Mouse (Mus musculus) heart, embryonic 10.5 days (tissue): ENCODE measurements around the gene 4933421I07Rik. TPM values are rescaled to one million over a fixed set of nuclear protein-coding genes. Genes with fewer than 3 reads are reported as not detected.

Source experiments
- DNase-seq: peaks from one replicate; pipeline ENCODE4 v3.0.0-alpha.2; 2017; ENCODE audit warnings: low spot score
- H3K27ac ChIP-seq: fragments of 300-500 bp; sonication (generic); 2 replicates; pipeline ENCODE4 v1.5.1; 2016; ENCODE audit warnings: mild to moderate bottlenecking
- H3K27me3 ChIP-seq: fragments of 300-500 bp; sonication (generic); 2 replicates; pipeline ENCODE4 v1.6.1; 2016; ENCODE audit warnings: mild to moderate bottlenecking; ENCODE audit not compliant: poor library complexity, insufficient read depth, severe bottlenecking
- H3K36me3 ChIP-seq: fragments of 300-500 bp; sonication (generic); 2 replicates; pipeline ENCODE4 v1.6.1; 2016; ENCODE audit warnings: mild to moderate bottlenecking, moderate library complexity
- H3K4me1 ChIP-seq: fragments of 300-500 bp; sonication (generic); 2 replicates; pipeline ENCODE4 v1.6.1; 2016; ENCODE audit warnings: mild to moderate bottlenecking
- H3K4me3 ChIP-seq: fragments of 300-500 bp; sonication (generic); 2 replicates; pipeline ENCODE4 v1.5.1; 2016; ENCODE audit warnings: mild to moderate bottlenecking, moderate library complexity
- H3K9me3 ChIP-seq: fragments of 300-500 bp; sonication (generic); 2 replicates; pipeline ENCODE4 v1.6.1; 2016; ENCODE audit warnings: mild to moderate bottlenecking, moderate library complexity
- whole genome bisulfite sequencing: fragments of 180-500 bp; shearing (Covaris S2); methylation state at CpG from one replicate; pipeline ENCODE4 v1.1.7; 2016; 5-methylcytosine and 5-hydroxymethylcytosine counted together
- polyA plus RNA-seq: library from polyadenylated mRNA; unstranded; fragments of >200 nt; fragmentation: Nextera tagmentation; extraction: Ambion mirVana; gene quantifications from 2 replicates; pipeline ENCODE4 v1.2.1, GENCODE M21; 2016

4933421I07Rik gene
- not detected in 2 replicates for polyA plus RNA-seq

- no peaks in the 10 kb centered on the region for H3K4me1 ChIP-seq
- no peak within 1 kb of the TSS for H3K27ac ChIP-seq
- peaks cover 34% of the 10 kb centered on the region for H3K9me3 ChIP-seq
- WGBS: 75% methylated on average over 5 of the region's 5 CpGs
- DNase-seq: peak; percentile 59
- H3K36me3 ChIP-seq: no peaks in the 10 kb centered on the region
- no peak within 1 kb of the TSS for H3K4me3 ChIP-seq
- no peaks in the 10 kb centered on the region for H3K27me3 ChIP-seq
Measured at GRCm38 (mm10) chr7:42447850-42448249, at the start of gene 4933421I07Rik. TSS of gene 4933421I07Rik (minus strand) at chr7:42448120.

DNA sequence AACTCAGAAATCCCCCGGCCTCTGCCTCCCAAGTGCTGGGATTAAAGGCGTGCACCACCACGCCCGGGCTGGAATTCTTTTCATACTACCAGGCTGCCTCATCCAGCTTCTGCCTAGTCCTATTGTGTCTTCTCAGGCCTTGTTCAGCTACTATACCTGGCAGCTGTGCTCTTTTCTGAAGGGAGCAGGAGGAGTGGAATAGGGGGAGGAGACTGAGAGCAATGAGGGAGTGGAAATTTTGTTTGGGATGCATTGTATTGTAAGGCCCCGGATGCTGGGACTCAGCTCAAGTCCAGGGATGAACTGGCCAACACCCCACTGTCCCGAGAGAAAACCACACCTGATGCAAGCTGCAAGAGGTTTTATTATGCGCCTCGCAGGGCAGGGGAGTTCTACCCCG, 49.4 kb upstream of the 4933421I07Rik start:
- WGBS: 85% methylated on average over 9 of the region's 9 CpGs
- Histone ChIP-seq H3K4me3 (no peak overlapping the region), H3K27me3 (no peaks in the 10 kb centered on the region), H3K9me3 (no peaks in the 10 kb centered on the region; the same call in 1 of the 2 replicates), H3K27ac (no peak overlapping the region), H3K36me3 (peaks cover 37% of the 10 kb centered on the region), H3K4me1 (no peaks in the 10 kb centered on the region)
- DNase-seq: no peak

GRCm38 (mm10) chr7:42496202-42496601, 48.3 kb upstream of the 4933421I07Rik start:
- H3K27me3 ChIP-seq: no peaks in the 10 kb centered on the region
- H3K9me3 ChIP-seq: no peaks in the 10 kb centered on the region; the same call in 1 of the 2 replicates
- H3K36me3 ChIP-seq: peaks cover 34% of the 10 kb centered on the region
- H3K27ac ChIP-seq: no peak overlapping the region
- no peak overlapping the region for H3K4me3 ChIP-seq
- DNase-seq: no peak
- 72% methylated on average over 1 of the region's 1 CpGs for WGBS
- no peaks in the 10 kb centered on the region for H3K4me1 ChIP-seq

- H3K36me3 ChIP-seq: peaks cover 38% of the 10 kb centered on the region
- no peaks in the 10 kb centered on the region for H3K9me3 ChIP-seq
- H3K27ac ChIP-seq: no peak overlapping the region
- H3K4me3 ChIP-seq: no peak overlapping the region
- H3K4me1 ChIP-seq: no peaks in the 10 kb centered on the region
- no peak for DNase-seq
- no peaks in the 10 kb centered on the region for H3K27me3 ChIP-seq
- 94% methylated on average over 5 of the region's 5 CpGs for WGBS
Measured at GRCm38 (mm10) chr7:42490859-42491258, 42.9 kb upstream of the 4933421I07Rik start.

DNA sequence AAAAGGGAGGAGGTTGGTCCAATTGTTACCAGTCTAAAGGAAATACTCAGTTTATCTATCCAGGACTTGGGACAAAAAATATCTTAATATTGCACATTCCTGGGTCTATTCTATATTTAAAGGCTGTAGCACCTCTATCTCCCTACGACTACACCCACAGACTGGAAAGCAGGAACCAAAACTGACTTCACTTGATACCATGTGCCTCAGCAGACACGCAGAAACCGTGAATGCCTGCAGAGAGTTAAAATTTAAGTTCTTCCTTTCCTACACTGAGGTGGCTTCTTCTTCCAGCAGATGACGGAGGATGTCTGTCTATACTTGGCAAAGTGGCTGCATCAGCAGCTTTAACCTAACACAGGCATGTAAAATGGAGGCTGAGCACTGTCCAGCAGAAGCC, 42.4 kb upstream of the 4933421I07Rik start:
- no peaks in the 10 kb centered on the region for H3K27me3 ChIP-seq
- no peaks in the 10 kb centered on the region for H3K4me1 ChIP-seq
- H3K36me3 ChIP-seq: peaks cover 41% of the 10 kb centered on the region
- no peak overlapping the region for H3K4me3 ChIP-seq
- H3K9me3 ChIP-seq: no peaks in the 10 kb centered on the region
- H3K27ac ChIP-seq: no peak overlapping the region
- 86% methylated on average over 4 of the region's 4 CpGs for WGBS
- no peak for DNase-seq

DNA sequence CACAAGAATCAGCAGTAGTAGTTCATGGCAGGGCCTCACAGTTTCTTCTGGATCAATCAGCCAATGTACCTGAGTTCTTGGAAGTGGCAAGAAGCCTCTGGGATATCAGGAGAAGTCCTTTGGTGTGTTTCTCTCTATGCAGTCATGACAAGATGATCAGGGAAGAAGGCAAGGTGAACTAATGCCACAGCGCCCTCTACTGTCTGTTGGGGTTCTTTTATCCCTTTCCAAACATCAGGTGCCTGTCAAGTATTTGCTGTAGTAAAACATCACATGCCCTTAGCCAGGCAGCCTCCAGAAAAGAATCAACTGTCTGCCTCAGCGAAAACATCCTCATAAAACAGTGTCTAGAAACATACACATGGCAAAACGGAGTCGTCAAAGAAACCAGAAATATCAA, 6.7 kb upstream of the 4933421I07Rik start:
- no peaks in the 10 kb centered on the region for H3K36me3 ChIP-seq
- H3K9me3 ChIP-seq: peaks cover 18% of the 10 kb centered on the region
- H3K4me3 ChIP-seq: no peak overlapping the region
- WGBS: 55% methylated on average over 4 of the region's 4 CpGs
- DNase-seq: no peak
- H3K27ac ChIP-seq: no peak overlapping the region
- H3K4me1 ChIP-seq: no peaks in the 10 kb centered on the region
- H3K27me3 ChIP-seq: no peaks in the 10 kb centered on the region

- 29% methylated on average over 3 of the region's 3 CpGs for WGBS
- Histone ChIP-seq H3K36me3 (no peaks in the 10 kb centered on the region), H3K27me3 (no peaks in the 10 kb centered on the region), H3K4me1 (no peaks in the 10 kb centered on the region), H3K27ac (no peak overlapping the region), H3K9me3 (peaks cover 35% of the 10 kb centered on the region), H3K4me3 (no peak overlapping the region)
- DNase-seq: no peak
Measured at GRCm38 (mm10) chr7:42450618-42451017, 2.7 kb upstream of the 4933421I07Rik start.

DNA sequence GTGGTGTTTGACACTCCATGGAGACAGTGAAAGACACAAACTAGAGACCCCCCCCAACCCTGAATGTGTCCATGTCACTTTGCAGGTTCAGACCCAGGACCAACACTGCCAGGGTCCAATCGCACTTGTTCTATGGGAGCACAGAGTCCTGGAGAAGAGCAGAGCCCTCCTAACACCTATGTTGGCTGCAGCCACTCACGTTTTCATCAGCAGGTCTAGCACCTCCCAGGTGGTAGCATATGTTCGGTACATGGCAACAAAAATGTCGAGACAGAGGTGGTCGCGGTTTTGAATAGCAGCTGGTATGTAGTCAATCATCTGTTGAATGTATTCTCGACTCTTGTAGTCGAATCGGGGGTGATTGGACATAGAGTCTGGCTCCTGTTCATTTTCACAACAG, 568 bp downstream of the 4933421I07Rik start:
- DNase-seq: peak; percentile 58
- H3K27ac ChIP-seq: no peak overlapping the region
- 81% methylated on average over 9 of the region's 9 CpGs for WGBS
- no peaks in the 10 kb centered on the region for H3K36me3 ChIP-seq
- no peak overlapping the region for H3K4me3 ChIP-seq
- no peaks in the 10 kb centered on the region for H3K4me1 ChIP-seq
- peaks cover 34% of the 10 kb centered on the region for H3K9me3 ChIP-seq
- H3K27me3 ChIP-seq: no peaks in the 10 kb centered on the region

Other genes starting within 250 kb of the 4933421I07Rik start
- not detected in 2 replicates for gene Vmn2r61, start 188.1 kb downstream of the 4933421I07Rik start, polyA plus RNA-seq
- 8.2 and 9.9 TPM in 2 replicates for gene Zfp141, start 57.6 kb upstream of the 4933421I07Rik start, polyA plus RNA-seq
- not detected in 2 replicates for gene Gm21028, start 130.5 kb upstream of the 4933421I07Rik start, polyA plus RNA-seq
- gene Zfp977, start 144.4 kb upstream of the 4933421I07Rik start, polyA plus RNA-seq: 1.3 and 1.5 TPM in 2 replicates
- 3.0 and 3.4 TPM in 2 replicates for gene Zfp976, start 194.5 kb upstream of the 4933421I07Rik start, polyA plus RNA-seq
- gene Zfp975, start 244.6 kb upstream of the 4933421I07Rik start, polyA plus RNA-seq: 9.0 and 9.9 TPM in 2 replicates